Mouse (Mus musculus) neural tube, embryonic 11.5 days (tissue): ENCODE data around the gene Tyms. TPM values are rescaled to one million over a fixed set of nuclear protein-coding genes. Genes with fewer than 3 reads are reported as not detected.
"Not testable (repeated sequence)": the region's sequence is repeated elsewhere in the genome, so short reads cannot be mapped to it uniquely, and the experiment has no call there.

Experiments used
- ATAC-seq: fragments of 200-750 bp; cut with Nextera tagmentation; 2 replicates; pipeline ENCODE4 v1.8.0; 2017; ENCODE audit warnings: moderate number of reproducible peaks, mild to moderate bottlenecking, moderate TSS enrichment, moderate library complexity; ENCODE audit not compliant: insufficient read depth, low FRiP score, low TSS enrichment
- DNase-seq: peaks from one replicate; pipeline ENCODE4 v3.0.0-alpha.2; 2015; ENCODE audit warnings: low spot score
- H3K27ac ChIP-seq: fragments of 300-500 bp; sonication (generic); 2 replicates; pipeline ENCODE4 v1.5.1; 2014; ENCODE audit warnings: low read depth, mild to moderate bottlenecking, low read length
- H3K27me3 ChIP-seq: fragments of 300-500 bp; sonication (generic); 2 replicates; pipeline ENCODE4 v1.6.1; 2014; ENCODE audit warnings: mild to moderate bottlenecking, low read length, mixed read lengths; ENCODE audit not compliant: control insufficient read depth, insufficient read depth
- H3K36me3 ChIP-seq: fragments of 300-500 bp; sonication (generic); 2 replicates; pipeline ENCODE4 v1.6.1; 2014; ENCODE audit warnings: mild to moderate bottlenecking, low read length, moderate library complexity, mixed read lengths; ENCODE audit not compliant: control insufficient read depth, insufficient read depth
- H3K4me1 ChIP-seq: fragments of 300-500 bp; sonication (generic); 2 replicates; pipeline ENCODE4 v1.6.1; 2014; ENCODE audit warnings: low read length, mixed read lengths; ENCODE audit not compliant: control insufficient read depth, insufficient read depth
- H3K4me2 ChIP-seq: fragments of 300-500 bp; sonication (generic); 2 replicates; pipeline ENCODE4 v1.6.1; 2014; ENCODE audit warnings: low read depth, mild to moderate bottlenecking, moderate library complexity
- H3K4me3 ChIP-seq: fragments of 300-500 bp; sonication (generic); 2 replicates; pipeline ENCODE4 v1.5.1; 2014; ENCODE audit warnings: low read depth, low read length
- H3K9ac ChIP-seq: fragments of 300-500 bp; sonication (generic); 2 replicates; pipeline ENCODE4 v1.6.1; 2014; ENCODE audit warnings: mild to moderate bottlenecking, low read length
- H3K9me3 ChIP-seq: fragments of 300-500 bp; sonication (generic); 2 replicates; pipeline ENCODE4 v1.6.1; 2016; ENCODE audit warnings: low read length; ENCODE audit not compliant: control insufficient read depth
- WGBS: fragments of 180-500 bp; shearing (Covaris S2); extraction: QIAGEN DNeasy Blood & Tissue Kit; methylation state at CpG from one replicate; pipeline ENCODE4 v1.1.7; 2014; 5-methylcytosine and 5-hydroxymethylcytosine counted together
- polyA plus RNA-seq: library from polyadenylated mRNA; unstranded; fragments of >200 nt; fragmentation: Nextera tagmentation; extraction: Ambion mirVana; gene quantifications from 2 replicates; pipeline ENCODE4 v1.2.1, GENCODE M21; 2014

Tyms gene
- polyA plus RNA-seq, 1 experiment from 2014 or later: 248 TPM

DNA sequence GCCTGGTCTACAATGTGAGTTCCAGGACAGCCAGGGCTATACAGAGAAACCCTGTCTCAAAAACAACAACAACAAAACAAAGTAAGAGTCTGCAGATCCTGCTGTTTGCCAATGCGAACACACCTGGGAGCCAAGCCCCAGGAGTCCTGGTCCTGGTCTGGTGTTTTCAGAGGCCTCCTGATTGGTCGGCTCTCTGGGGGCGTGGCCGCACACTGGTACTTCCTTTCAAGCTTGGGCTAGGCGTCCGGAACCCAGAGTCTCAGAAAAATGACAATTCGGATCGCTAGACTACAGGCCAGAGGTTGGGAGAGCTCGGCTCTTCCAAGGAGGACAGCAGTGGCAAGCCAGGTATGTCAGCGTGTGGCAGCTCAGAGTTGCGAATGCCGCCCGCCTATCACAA lies 19.3 kb upstream of the Tyms start:
- H3K27me3 ChIP-seq: no peaks in the 10 kb centered on the region
- ATAC-seq (no peak), DNase-seq (no peak)
- no peak overlapping the region for H3K27ac ChIP-seq
- H3K9ac ChIP-seq: no peak overlapping the region
- 64% methylated on average over 13 of the region's 13 CpGs for WGBS
- H3K36me3 ChIP-seq: no peaks in the 10 kb centered on the region
- H3K4me2 ChIP-seq: no peak overlapping the region
- H3K4me1 ChIP-seq: no peaks in the 10 kb centered on the region
- no peak overlapping the region for H3K4me3 ChIP-seq
- H3K9me3 ChIP-seq: no peaks in the 10 kb centered on the region

DNA sequence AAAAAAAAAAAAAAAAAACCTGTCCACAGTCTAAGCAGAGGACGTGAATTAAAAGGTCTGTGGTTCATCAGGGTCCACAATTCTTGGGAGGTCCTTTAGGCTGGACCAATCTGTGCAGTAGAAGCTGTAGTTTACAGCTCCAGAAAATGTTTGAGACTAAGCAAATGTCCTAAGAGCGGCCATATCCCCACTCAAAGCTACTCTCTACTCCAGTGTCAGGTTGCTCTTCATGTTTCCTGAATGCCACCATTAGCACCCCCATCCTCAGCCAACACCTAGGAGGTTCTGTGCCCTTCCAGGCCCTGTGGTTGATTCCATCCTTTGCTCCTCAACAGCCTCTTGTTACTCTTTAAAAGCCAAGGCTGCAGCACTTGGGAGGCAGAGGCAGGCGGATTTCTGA lies 1.0 kb downstream of the Tyms start:
- H3K9me3 ChIP-seq: no peaks in the 10 kb centered on the region
- H3K27ac ChIP-seq: no peak overlapping the region
- ATAC-seq (no peak), DNase-seq (no peak)
- peak overlapping the region; percentile 61 for H3K4me3 ChIP-seq
- H3K36me3 ChIP-seq: peaks cover 11% of the 10 kb centered on the region; the same call in 1 of the 2 replicates
- H3K27me3 ChIP-seq: no peaks in the 10 kb centered on the region
- H3K4me2 ChIP-seq: peak overlapping the region; percentile 79
- peaks cover 6% of the 10 kb centered on the region; the same call in 1 of the 2 replicates for H3K4me1 ChIP-seq
- H3K9ac ChIP-seq: peak overlapping the region; percentile 80
- 60% methylated on average over 3 of the region's 3 CpGs for WGBS

DNA sequence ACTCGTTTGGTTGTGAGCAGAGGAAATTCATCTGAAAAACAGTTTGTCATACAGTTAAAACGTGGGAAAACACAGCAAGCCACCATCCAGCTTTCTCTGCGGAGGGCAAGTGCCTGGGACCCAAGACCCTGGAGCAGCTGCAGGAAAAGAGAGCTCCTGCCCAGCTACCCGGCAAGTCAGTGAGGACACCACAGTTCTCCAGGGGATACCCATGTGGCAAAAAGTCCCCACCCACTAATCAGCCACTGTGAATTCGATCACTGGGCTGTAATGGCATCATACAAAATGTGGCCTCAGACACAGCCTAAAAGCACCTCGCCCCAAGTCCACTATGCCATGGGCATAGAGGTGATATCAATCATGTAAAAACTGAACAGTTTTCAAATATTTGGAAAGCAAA lies 1.7 kb downstream of the Tyms start:
- no peak overlapping the region for H3K9ac ChIP-seq
- no peaks in the 10 kb centered on the region for H3K9me3 ChIP-seq
- 77% methylated on average over 6 of the region's 6 CpGs for whole genome bisulfite sequencing
- peak overlapping the region; percentile 79 for H3K4me2 ChIP-seq
- no peak for DNase-seq
- H3K27ac ChIP-seq: no peak overlapping the region
- peaks cover 12% of the 10 kb centered on the region for H3K36me3 ChIP-seq
- H3K27me3 ChIP-seq: no peaks in the 10 kb centered on the region
- peak overlapping the region; percentile 61; the same call in 1 of the 2 replicates for H3K4me3 ChIP-seq
- H3K4me1 ChIP-seq: peaks cover 6% of the 10 kb centered on the region; the same call in 1 of the 2 replicates
- ATAC-seq: no peak

DNA sequence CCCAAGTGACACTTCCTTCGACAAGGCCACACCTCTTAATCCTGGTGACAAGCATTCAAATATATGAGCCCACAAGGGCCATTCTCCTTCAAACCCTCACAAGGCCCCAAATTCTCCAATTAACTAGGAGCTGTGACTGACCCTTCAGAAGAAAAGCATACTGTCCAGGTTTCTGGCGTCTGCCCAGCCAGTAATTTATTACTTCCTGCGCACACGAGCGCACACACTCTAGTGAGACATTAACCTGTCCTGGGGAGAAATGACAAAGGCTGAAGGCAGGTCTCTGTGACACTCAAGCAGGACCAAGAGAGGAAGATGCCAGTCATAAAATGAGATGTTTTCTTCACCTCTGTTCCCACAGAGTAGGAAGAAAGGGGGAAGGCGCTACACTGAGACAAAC lies 5.7 kb downstream of the Tyms start:
- WGBS: 47% methylated on average over 6 of the region's 6 CpGs
- Histone ChIP-seq H3K9ac (no peak overlapping the region), H3K27ac (no peak overlapping the region), H3K9me3 (no peaks in the 10 kb centered on the region), H3K4me3 (no peak overlapping the region), H3K4me1 (peaks cover 6% of the 10 kb centered on the region; the same call in 1 of the 2 replicates), H3K36me3 (peaks cover 12% of the 10 kb centered on the region), H3K27me3 (no peaks in the 10 kb centered on the region), H3K4me2 (no peak overlapping the region)
- no peak for ATAC-seq
- DNase-seq: no peak

DNA sequence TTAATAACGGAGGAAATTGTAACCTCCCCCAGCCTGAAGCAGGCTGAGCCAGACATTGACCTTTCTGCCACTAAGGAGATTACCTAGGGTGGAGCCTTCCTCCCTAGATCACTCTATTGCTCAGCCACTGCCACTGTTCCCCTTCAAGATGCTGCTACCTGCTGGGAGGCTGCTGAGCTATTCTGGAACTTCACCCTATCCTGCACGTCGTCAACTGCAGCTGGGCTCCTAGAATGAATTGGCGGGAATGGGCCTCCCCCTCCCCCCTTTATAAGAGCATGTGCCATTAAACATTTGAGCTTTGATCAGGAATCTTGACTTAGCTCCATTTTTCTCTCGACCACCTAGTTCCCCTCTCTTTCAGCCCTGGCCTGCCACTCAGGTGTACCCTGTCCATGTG lies 13.8 kb downstream of the Tyms start:
- not testable (repeated sequence) for H3K4me3 ChIP-seq, H3K4me1 ChIP-seq, H3K9ac ChIP-seq, ATAC-seq, H3K36me3 ChIP-seq, H3K27me3 ChIP-seq, DNase-seq, H3K4me2 ChIP-seq, H3K27ac ChIP-seq, H3K9me3 ChIP-seq
- 67% methylated on average over 5 of the region's 5 CpGs for WGBS

DNA sequence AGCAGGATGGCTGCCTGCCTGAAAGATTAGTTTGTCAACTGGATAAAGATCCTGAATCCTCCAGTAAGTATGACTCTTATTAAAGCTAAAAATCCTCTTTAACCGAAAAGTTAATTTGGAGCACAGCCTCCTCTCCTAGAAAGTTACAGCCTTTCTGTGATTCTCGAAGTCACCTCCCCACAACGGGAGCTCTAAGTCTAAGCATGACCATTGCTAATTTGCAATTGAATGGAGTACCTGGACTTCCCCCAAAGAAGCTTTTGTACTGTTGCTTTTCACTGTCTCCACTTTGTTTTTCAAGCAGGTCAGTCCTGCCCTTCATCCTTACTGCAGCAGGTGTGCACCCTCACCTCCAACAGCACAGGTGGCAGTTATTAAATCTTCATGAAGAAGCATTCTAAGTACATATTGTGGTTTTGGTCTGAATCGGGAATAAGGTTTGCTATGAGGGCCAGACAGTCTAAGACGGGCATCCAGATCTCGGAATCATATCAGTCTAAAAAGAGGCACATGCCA lies 15.1 kb downstream of the Tyms start:
- H3K27ac ChIP-seq: no peak overlapping the region

DNA sequence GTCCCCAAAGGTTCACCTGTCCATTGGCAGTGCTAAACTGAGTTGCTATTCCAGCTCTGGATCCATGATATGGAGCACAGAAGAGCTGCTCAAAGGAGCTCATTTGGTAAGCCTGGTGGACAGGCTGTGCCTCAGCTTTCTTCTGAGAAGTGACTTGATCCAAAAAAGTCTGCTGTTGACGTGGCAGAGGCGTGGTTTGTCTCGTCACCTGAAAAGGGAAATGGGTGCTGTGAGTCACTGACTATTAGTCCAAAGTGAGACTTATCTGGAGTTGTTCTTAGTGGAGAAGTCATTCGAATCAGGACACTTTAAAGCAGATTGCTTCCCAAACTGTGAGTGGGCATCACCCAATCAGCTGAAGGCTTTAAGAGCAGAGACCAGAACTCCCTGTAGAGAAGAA lies 33.6 kb downstream of the Tyms start:
- ATAC-seq, H3K4me3 ChIP-seq, H3K36me3 ChIP-seq, H3K4me2 ChIP-seq, DNase-seq, H3K27ac ChIP-seq, H3K9ac ChIP-seq, H3K27me3 ChIP-seq, H3K9me3 ChIP-seq, H3K4me1 ChIP-seq: not testable (repeated sequence)
- WGBS: 83% methylated on average over 4 of the region's 4 CpGs

More for the DNA sequence above, 15.1 kb downstream of the Tyms start:
- Histone ChIP-seq H3K36me3 (peaks cover 3% of the 10 kb centered on the region), H3K4me3 (no peak overlapping the region), H3K9me3 (no peaks in the 10 kb centered on the region), H3K4me2 (no peak overlapping the region), H3K4me1 (no peaks in the 10 kb centered on the region), H3K27me3 (no peaks in the 10 kb centered on the region), H3K9ac (no peak overlapping the region)
- ATAC-seq (no peak), DNase-seq (no peak)
- WGBS: 64% methylated on average over 6 of the region's 6 CpGs

DNA sequence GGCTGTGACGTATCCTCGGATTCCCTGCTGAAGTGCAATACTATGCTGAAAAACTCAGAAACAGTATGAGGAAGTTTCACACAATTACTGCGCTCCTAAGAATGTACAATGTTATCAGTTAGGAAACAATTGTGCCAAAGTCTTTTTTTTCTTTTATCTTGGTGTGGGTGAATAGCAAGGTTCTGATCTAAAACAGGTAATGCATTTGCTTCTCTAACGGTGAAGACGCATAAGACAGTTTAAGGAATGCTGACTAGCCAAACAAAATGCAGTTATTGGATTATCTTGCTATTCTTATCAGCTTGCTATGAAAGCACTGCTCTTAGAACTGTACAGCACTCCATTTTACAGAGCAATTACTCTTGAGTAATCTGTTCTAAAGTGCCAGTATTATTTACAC lies 34.1 kb downstream of the Tyms start:
- not testable (repeated sequence) for H3K27me3 ChIP-seq, H3K27ac ChIP-seq, H3K4me3 ChIP-seq, ATAC-seq, DNase-seq, H3K9me3 ChIP-seq, H3K9ac ChIP-seq, H3K4me1 ChIP-seq, H3K36me3 ChIP-seq, H3K4me2 ChIP-seq
- 93% methylated on average over 5 of the region's 5 CpGs for WGBS

DNA sequence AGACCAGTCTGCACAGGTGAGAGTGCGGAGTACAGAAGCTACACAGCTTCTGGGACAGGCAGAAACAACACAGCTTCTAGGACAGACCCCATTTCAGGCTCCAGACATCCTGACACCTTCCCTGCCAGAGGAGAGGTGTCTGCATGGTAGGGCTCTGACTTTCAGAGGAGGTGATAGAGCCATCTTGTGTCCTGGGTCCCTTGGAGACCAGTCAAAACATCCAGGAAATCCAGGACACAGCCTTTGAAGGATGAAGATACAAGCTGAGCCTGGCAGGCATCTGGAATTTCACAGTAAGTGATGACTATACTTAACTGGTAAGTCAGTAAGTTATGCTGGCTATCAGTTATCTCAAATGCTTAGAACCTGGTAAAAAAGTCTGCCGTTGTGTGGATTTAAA lies 36.3 kb downstream of the Tyms start:
- not testable (repeated sequence) for DNase-seq
- 96% methylated on average over 2 of the region's 2 CpGs for WGBS

More for the DNA sequence above, 36.3 kb downstream of the Tyms start:
- H3K27ac ChIP-seq, H3K9me3 ChIP-seq, H3K4me3 ChIP-seq, H3K4me1 ChIP-seq, ATAC-seq, H3K4me2 ChIP-seq, H3K9ac ChIP-seq, H3K36me3 ChIP-seq, H3K27me3 ChIP-seq: not testable (repeated sequence)
